Mouse (Mus musculus): ENCODE data around the gene Wdr4. TPM values are rescaled to one million over a fixed set of nuclear protein-coding genes. Genes with fewer than 3 reads are reported as not detected.

Wdr4 gene
- polyA plus RNA-seq, 1 experiment from 2014 or later = 57.8 TPM

- WGBS = 85% methylated on average over 9 of the region's 9 CpGs
- Histone ChIP-seq H3K4me2 (replicated peaks; ENCODE audit: low read depth, low read length) (no peak overlapping the region), H3K4me3 (ENCODE audit: low read length) (no peak overlapping the region), H3K9me3 (ENCODE audit: low read length) (no peaks in the 10 kb centered on the region), H3K27me3 (ENCODE audit: insufficient read depth, low read length) (no peaks in the 10 kb centered on the region), H3K36me3 (ENCODE audit: insufficient read depth, low read length) (peaks cover 8% of the 10 kb centered on the region; the same call in 1 of the 2 replicates), H3K9ac (replicated peaks; ENCODE audit: low read length) (no peak overlapping the region), H3K4me1 (ENCODE audit: insufficient read depth, low read length) (peaks cover 18% of the 10 kb centered on the region), H3K27ac (ENCODE audit: low read length) (no peak overlapping the region)
- no peak for ATAC-seq (ENCODE audit: low FRiP score, low TSS enrichment)
Measured at GRCm38 (mm10) chr17:31454056-31454455, 65.7 kb downstream of the Wdr4 start.

- no peaks in the 10 kb centered on the region for H3K27me3 ChIP-seq (ENCODE audit: insufficient read depth, low read length)
- H3K4me3 ChIP-seq (ENCODE audit: low read length) = no peak overlapping the region
- H3K4me1 ChIP-seq (ENCODE audit: insufficient read depth, low read length) = peaks cover 18% of the 10 kb centered on the region
- no peak overlapping the region for H3K9ac ChIP-seq (replicated peaks; ENCODE audit: low read length)
- WGBS = 71% methylated on average over 3 of the region's 3 CpGs
- ATAC-seq (ENCODE audit: low FRiP score, low TSS enrichment) = no peak
- no peaks in the 10 kb centered on the region for H3K9me3 ChIP-seq (ENCODE audit: low read length)
- H3K36me3 ChIP-seq (ENCODE audit: insufficient read depth, low read length) = peaks cover 8% of the 10 kb centered on the region; the same call in 1 of the 2 replicates
- H3K4me2 ChIP-seq (replicated peaks; ENCODE audit: low read depth, low read length) = no peak overlapping the region
- no peak overlapping the region for H3K27ac ChIP-seq (ENCODE audit: low read length)
Measured at GRCm38 (mm10) chr17:31453476-31453875, 66.3 kb downstream of the Wdr4 start.

GRCm38 (mm10) chr17:31452816-31453215, 67.0 kb downstream of the Wdr4 start:
- Histone ChIP-seq H3K27ac (ENCODE audit: low read length) (no peak overlapping the region), H3K4me1 (ENCODE audit: insufficient read depth, low read length) (peaks cover 18% of the 10 kb centered on the region)

GRCm38 (mm10) chr17:31451179-31451708, 68.5 kb downstream of the Wdr4 start:
- peak overlapping the region; percentile 21; the same call in 1 of the 2 replicates for H3K27ac ChIP-seq (ENCODE audit: low read length)
- no peaks in the 10 kb centered on the region for H3K9me3 ChIP-seq (ENCODE audit: low read length)
- H3K4me2 ChIP-seq (replicated peaks; ENCODE audit: low read depth, low read length) = no peak overlapping the region
- no peaks in the 10 kb centered on the region for H3K27me3 ChIP-seq (ENCODE audit: insufficient read depth, low read length)
- no peak for ATAC-seq (ENCODE audit: low FRiP score, low TSS enrichment)
- 46% methylated on average over 8 of the region's 8 CpGs for WGBS
- peaks cover 6% of the 10 kb centered on the region; the same call in 1 of the 2 replicates for H3K36me3 ChIP-seq (ENCODE audit: insufficient read depth, low read length)
- no peak overlapping the region for H3K9ac ChIP-seq (replicated peaks; ENCODE audit: low read length)
- H3K4me3 ChIP-seq (ENCODE audit: low read length) = no peak overlapping the region
- peaks cover 12% of the 10 kb centered on the region for H3K4me1 ChIP-seq (ENCODE audit: insufficient read depth, low read length)

More at GRCm38 (mm10) chr17:31452816-31453215, 67.0 kb downstream of the Wdr4 start:
- Histone ChIP-seq H3K4me3 (ENCODE audit: low read length) (no peak overlapping the region), H3K9ac (replicated peaks; ENCODE audit: low read length) (no peak overlapping the region), H3K27me3 (ENCODE audit: insufficient read depth, low read length) (no peaks in the 10 kb centered on the region), H3K9me3 (ENCODE audit: low read length) (no peaks in the 10 kb centered on the region), H3K4me2 (replicated peaks; ENCODE audit: low read depth, low read length) (no peak overlapping the region), H3K36me3 (ENCODE audit: insufficient read depth, low read length) (peaks cover 5% of the 10 kb centered on the region; the same call in 1 of the 2 replicates)
- ATAC-seq (ENCODE audit: low FRiP score, low TSS enrichment) = no peak
- 66% methylated on average over 2 of the region's 2 CpGs for WGBS

GRCm38 (mm10) chr17:31450206-31450605, 69.6 kb downstream of the Wdr4 start:
- no peak overlapping the region for H3K9ac ChIP-seq (replicated peaks; ENCODE audit: low read length)
- peaks cover 10% of the 10 kb centered on the region for H3K4me1 ChIP-seq (ENCODE audit: insufficient read depth, low read length)
- H3K27me3 ChIP-seq (ENCODE audit: insufficient read depth, low read length) = no peaks in the 10 kb centered on the region
- H3K9me3 ChIP-seq (ENCODE audit: low read length) = no peaks in the 10 kb centered on the region
- no peak overlapping the region for H3K27ac ChIP-seq (ENCODE audit: low read length)
- no peak overlapping the region for H3K4me3 ChIP-seq (ENCODE audit: low read length)
- ATAC-seq (ENCODE audit: low FRiP score, low TSS enrichment) = no peak
- H3K36me3 ChIP-seq (ENCODE audit: insufficient read depth, low read length) = peaks cover 6% of the 10 kb centered on the region; the same call in 1 of the 2 replicates
- WGBS = 86% methylated on average over 3 of the region's 3 CpGs
- no peak overlapping the region for H3K4me2 ChIP-seq (replicated peaks; ENCODE audit: low read depth, low read length)

GRCm38 (mm10) chr17:31448519-31448918, 71.3 kb downstream of the Wdr4 start:
- Histone ChIP-seq H3K4me1 (ENCODE audit: insufficient read depth, low read length) (peaks cover 19% of the 10 kb centered on the region), H3K36me3 (ENCODE audit: insufficient read depth, low read length) (peaks cover 3% of the 10 kb centered on the region; the same call in 1 of the 2 replicates), H3K4me2 (replicated peaks; ENCODE audit: low read depth, low read length) (no peak overlapping the region), H3K9me3 (ENCODE audit: low read length) (no peaks in the 10 kb centered on the region), H3K27ac (ENCODE audit: low read length) (no peak overlapping the region), H3K27me3 (ENCODE audit: insufficient read depth, low read length) (no peaks in the 10 kb centered on the region), H3K4me3 (ENCODE audit: low read length) (no peak overlapping the region), H3K9ac (replicated peaks; ENCODE audit: low read length) (no peak overlapping the region)
- no peak for ATAC-seq (ENCODE audit: low FRiP score, low TSS enrichment)
- 75% methylated on average over 1 of the region's 1 CpGs for WGBS

- WGBS = 81% methylated on average over 5 of the region's 5 CpGs
- Histone ChIP-seq H3K9me3 (ENCODE audit: low read length) (no peaks in the 10 kb centered on the region), H3K27me3 (ENCODE audit: insufficient read depth, low read length) (no peaks in the 10 kb centered on the region), H3K4me2 (replicated peaks; ENCODE audit: low read depth, low read length) (no peak overlapping the region), H3K4me3 (ENCODE audit: low read length) (no peak overlapping the region), H3K4me1 (ENCODE audit: insufficient read depth, low read length) (peaks cover 22% of the 10 kb centered on the region), H3K36me3 (ENCODE audit: insufficient read depth, low read length) (peaks cover 3% of the 10 kb centered on the region; the same call in 1 of the 2 replicates), H3K9ac (replicated peaks; ENCODE audit: low read length) (no peak overlapping the region), H3K27ac (ENCODE audit: low read length) (no peak overlapping the region)
- no peak for ATAC-seq (ENCODE audit: low FRiP score, low TSS enrichment)
Measured at GRCm38 (mm10) chr17:31447766-31448165, 72.0 kb downstream of the Wdr4 start.

- H3K36me3 ChIP-seq (ENCODE audit: insufficient read depth, low read length) = peaks cover 3% of the 10 kb centered on the region; the same call in 1 of the 2 replicates
- peaks cover 14% of the 10 kb centered on the region for H3K4me1 ChIP-seq (ENCODE audit: insufficient read depth, low read length)
- peak overlapping the region; percentile 44; the same call in 1 of the 2 replicates for H3K27ac ChIP-seq (ENCODE audit: low read length)
- no peak overlapping the region for H3K4me2 ChIP-seq (replicated peaks; ENCODE audit: low read depth, low read length)
- no peak overlapping the region for H3K9ac ChIP-seq (replicated peaks; ENCODE audit: low read length)
- no peak overlapping the region for H3K4me3 ChIP-seq (ENCODE audit: low read length)
- 32% methylated on average over 7 of the region's 7 CpGs for WGBS
- H3K27me3 ChIP-seq (ENCODE audit: insufficient read depth, low read length) = no peaks in the 10 kb centered on the region
- no peaks in the 10 kb centered on the region for H3K9me3 ChIP-seq (ENCODE audit: low read length)
- peak; percentile 84 for ATAC-seq (ENCODE audit: low FRiP score, low TSS enrichment)
Measured at GRCm38 (mm10) chr17:31445061-31445731, 74.6 kb downstream of the Wdr4 start.

Data from kidney, embryonic 16.5 days (tissue).